Mouse (Mus musculus) kidney, embryonic 14.5 days (tissue): ENCODE measurements around the gene Lce1g. TPM values are rescaled to one million over a fixed set of nuclear protein-coding genes. Genes with fewer than 3 reads are reported as not detected.

Source experiments
- ATAC-seq: fragments of 200-750 bp; cut with Nextera tagmentation; 2 replicates; pipeline ENCODE4 v1.8.0; 2017; ENCODE audit warnings: moderate number of reproducible peaks, mild to moderate bottlenecking, moderate TSS enrichment, moderate library complexity; ENCODE audit not compliant: low FRiP score, low TSS enrichment
- H3K27ac ChIP-seq: fragments of 300-500 bp; sonication (generic); 2 replicates; pipeline ENCODE4 v1.5.1; 2014; ENCODE audit warnings: low read depth, mild to moderate bottlenecking, low read length, moderate library complexity, mixed read lengths
- H3K27me3 ChIP-seq: fragments of 300-500 bp; sonication (generic); 2 replicates; pipeline ENCODE4 v1.6.1; 2014; ENCODE audit warnings: mild to moderate bottlenecking, low read length; ENCODE audit not compliant: control insufficient read depth, insufficient read depth
- H3K36me3 ChIP-seq: fragments of 300-500 bp; sonication (generic); 2 replicates; pipeline ENCODE4 v1.6.1; 2014; ENCODE audit warnings: low read length, mixed read lengths; ENCODE audit not compliant: control insufficient read depth, insufficient read depth
- H3K4me1 ChIP-seq: fragments of 300-500 bp; sonication (generic); 2 replicates; pipeline ENCODE4 v1.6.1; 2014; ENCODE audit warnings: low read length, mixed read lengths; ENCODE audit not compliant: control insufficient read depth, insufficient read depth
- H3K4me2 ChIP-seq: fragments of 300-500 bp; sonication (generic); replicated peaks from 2 replicates; pipeline ENCODE4 v1.6.1; 2014; ENCODE audit warnings: low read depth, mild to moderate bottlenecking, low read length
- H3K4me3 ChIP-seq: fragments of 300-500 bp; sonication (generic); 2 replicates; pipeline ENCODE4 v1.5.1; 2014; ENCODE audit warnings: mild to moderate bottlenecking, low read length
- H3K9ac ChIP-seq: fragments of 300-500 bp; sonication (generic); 2 replicates; pipeline ENCODE4 v1.6.1; 2014; ENCODE audit warnings: low read depth, mild to moderate bottlenecking, low read length, moderate library complexity
- H3K9me3 ChIP-seq: fragments of 300-500 bp; sonication (generic); 2 replicates; pipeline ENCODE4 v1.6.1; 2016; ENCODE audit warnings: low read length; ENCODE audit not compliant: control insufficient read depth
- WGBS: fragments of 180-500 bp; shearing (Covaris S2); extraction: QIAGEN DNeasy Blood & Tissue Kit; methylation state at CpG from one replicate; pipeline ENCODE4 v1.1.7; 2014; 5-methylcytosine and 5-hydroxymethylcytosine counted together
- polyA plus RNA-seq: library from polyadenylated mRNA; unstranded; fragments of >200 nt; fragmentation: Nextera tagmentation; extraction: Ambion mirVana; gene quantifications from 2 replicates; pipeline ENCODE4 v1.2.1, GENCODE M21; 2014

Gene Lce1g
- polyA plus RNA-seq, 1 experiment from 2014 or later = not detected

- H3K36me3 ChIP-seq = no peaks in the 10 kb centered on the region
- H3K27ac ChIP-seq = no peak overlapping the region
- ATAC-seq = no peak
- no peak overlapping the region for H3K9ac ChIP-seq
- H3K27me3 ChIP-seq = no peaks in the 10 kb centered on the region
- no peak overlapping the region for H3K4me3 ChIP-seq
- H3K9me3 ChIP-seq = no peaks in the 10 kb centered on the region
- no peaks in the 10 kb centered on the region for H3K4me1 ChIP-seq
- H3K4me2 ChIP-seq = no peak overlapping the region
These were observed 37.0 kb downstream of the Lce1g start for GRCm38 (mm10) chr3:92715122-92715521.

- WGBS = 88% methylated on average over 2 of the region's 2 CpGs
- Histone ChIP-seq H3K4me2 (no peak within 1 kb of the TSS), H3K4me3 (no peak within 1 kb of the TSS), H3K9ac (no peak within 1 kb of the TSS), H3K9me3 (no peaks in the 10 kb centered on the region), H3K36me3 (no peaks in the 10 kb centered on the region), H3K4me1 (no peaks in the 10 kb centered on the region), H3K27ac (no peak within 1 kb of the TSS), H3K27me3 (no peaks in the 10 kb centered on the region)
- no peak for ATAC-seq
These were observed 43.2 kb downstream of the Lce1g start, which contains the start of gene Lce1e for GRCm38 (mm10) chr3:92708974-92709373. TSS of gene Lce1e (minus strand) at chr3:92709074.

Other genes starting within 250 kb of the Lce1g start
- gene 2310046K23Rik, start 217.8 kb downstream of the Lce1g start, polyA plus RNA-seq = not detected in 2 replicates
- 0.74 and 0.81 TPM in 2 replicates for gene Ivl, start 178.6 kb downstream of the Lce1g start, polyA plus RNA-seq
- gene Smcp, start 163.3 kb downstream of the Lce1g start, polyA plus RNA-seq = not detected in 2 replicates
- gene 2210017I01Rik, start 144.8 kb downstream of the Lce1g start, polyA plus RNA-seq = not detected in 2 replicates
- gene Lce6a, start 130.7 kb downstream of the Lce1g start, polyA plus RNA-seq = not detected in 2 replicates
- gene Lce1a1, start 104.0 kb downstream of the Lce1g start, polyA plus RNA-seq = not detected in 2 replicates
- not detected in 2 replicates for gene Lce1b, start 95.4 kb downstream of the Lce1g start, polyA plus RNA-seq
- not detected in 2 replicates for gene Lce1a2, start 82.0 kb downstream of the Lce1g start, polyA plus RNA-seq
- gene Lce1c, start 73.1 kb downstream of the Lce1g start, polyA plus RNA-seq = not detected in 2 replicates
- not detected in 2 replicates for gene Lce1d, start 65.1 kb downstream of the Lce1g start, polyA plus RNA-seq
- not detected in 2 replicates for gene Lce1e, start 43.3 kb downstream of the Lce1g start, polyA plus RNA-seq
- gene Lce1f, start 32.0 kb downstream of the Lce1g start, polyA plus RNA-seq = not detected in 2 replicates
- not detected in 2 replicates for gene Gm38119, start 13.2 kb downstream of the Lce1g start, polyA plus RNA-seq
- not detected in 2 replicates for gene Lce1h, start 12.7 kb upstream of the Lce1g start, polyA plus RNA-seq
- gene Lce1i, start 26.6 kb upstream of the Lce1g start, polyA plus RNA-seq = not detected in 2 replicates
- not detected in 2 replicates for gene Lce1j, start 38.2 kb upstream of the Lce1g start, polyA plus RNA-seq
- gene Lce1k, start 55.6 kb upstream of the Lce1g start, polyA plus RNA-seq = not detected in 2 replicates
- not detected in 2 replicates for gene Kprp, start 74.9 kb upstream of the Lce1g start, polyA plus RNA-seq
- gene Lce1l, start 98.9 kb upstream of the Lce1g start, polyA plus RNA-seq = not detected in 2 replicates
- gene 2310050C09Rik, start 117.9 kb upstream of the Lce1g start, polyA plus RNA-seq = not detected in 2 replicates
- gene Lce3a, start 173.9 kb upstream of the Lce1g start, polyA plus RNA-seq = not detected in 2 replicates
- gene Lce3b, start 180.6 kb upstream of the Lce1g start, polyA plus RNA-seq = not detected in 2 replicates
- gene Lce3c, start 192.1 kb upstream of the Lce1g start, polyA plus RNA-seq = not detected in 2 replicates
- not detected in 2 replicates for gene Lce3d, start 205.1 kb upstream of the Lce1g start, polyA plus RNA-seq
- gene Lce3e, start 214.7 kb upstream of the Lce1g start, polyA plus RNA-seq = not detected in 2 replicates
- not detected in 2 replicates for gene Lce3f, start 239.9 kb upstream of the Lce1g start, polyA plus RNA-seq